Mouse (Mus musculus): ENCODE measurements at regions not wholly inside any gene's neighbourhood (a gene's known extent, or its start where the extent isn't known, plus 50 kb on each side); places are given as distances from the start of the nearest gene placed in this dataset.

- H3K79me2 ChIP-seq (ENCODE audit: control insufficient read depth, insufficient read depth, low read length, poor library complexity): no peaks in the 10 kb centered on the region
- no peaks in the 10 kb centered on the region for H3K27me3 ChIP-seq (ENCODE audit: control insufficient read depth in 1 of 2, insufficient read depth in 2 of 2, low read length in 2 of 2)
- no peak overlapping the region for H3K27ac ChIP-seq (ENCODE audit: control insufficient read depth, low read depth, low read length)
- no peak overlapping the region for H3K4me3 ChIP-seq (ENCODE audit: control insufficient read depth in 1 of 2, insufficient read depth in 1 of 2, low read depth in 2 of 2, low read length in 2 of 2)
- peaks cover 0 to 2% of the 10 kb centered on the region in 2 experiments; a peak in 2 of 4 replicates for H3K36me3 ChIP-seq (ENCODE audit: control insufficient read depth in 1 of 2, insufficient read depth in 2 of 2, low read length in 2 of 2)
- no peaks in the 10 kb centered on the region for H3K9me3 ChIP-seq (replicated peaks; ENCODE audit: insufficient read depth, low read length)
- TF ChIP-seq MYB (IDR thresholded peaks at IDR 0.05; ENCODE audit: low read depth, low read length) (no peak), TAL1 (IDR thresholded peaks at IDR 0.05; ENCODE audit: low read length) (peak; percentile 48), GATA1 (IDR thresholded peaks at IDR 0.05; ENCODE audit: low read depth, low read length) (peak; percentile 18; the same call in 1 of the 2 replicates), ZKSCAN1 (IDR thresholded peaks at IDR 0.05; ENCODE audit: low read depth, low read length) (peak; percentile 94)
- no peak for DNase-seq (ENCODE audit: low read depth, low spot score)
- H3K4me1 ChIP-seq (ENCODE audit: control insufficient read depth in 1 of 2, insufficient read depth in 2 of 2, low read length in 2 of 2): peaks cover 3 to 20% of the 10 kb centered on the region in 2 experiments; a peak in 3 of 4 replicates
- no peak overlapping the region for H3K9ac ChIP-seq (ENCODE audit: control insufficient read depth, low read depth, low read length, poor library complexity, severe bottlenecking)
Measured at GRCm38 (mm10) chr2:30721048-30721461, 82.4 kb downstream of the 1700001O22Rik start.

- DNase-seq (ENCODE audit: low read depth, low spot score): no peak
- Histone ChIP-seq H3K9me3 (replicated peaks; ENCODE audit: insufficient read depth, low read length) (no peaks in the 10 kb centered on the region), H3K4me1 (ENCODE audit: control insufficient read depth in 1 of 2, insufficient read depth in 2 of 2, low read length in 2 of 2) (peaks cover 3 to 24% of the 10 kb centered on the region in 2 experiments; a peak in 3 of 4 replicates), H3K79me2 (ENCODE audit: control insufficient read depth, insufficient read depth, low read length, poor library complexity) (no peaks in the 10 kb centered on the region), H3K9ac (ENCODE audit: control insufficient read depth, low read depth, low read length, poor library complexity, severe bottlenecking) (no peak overlapping the region), H3K4me3 (ENCODE audit: control insufficient read depth in 1 of 2, insufficient read depth in 1 of 2, low read depth in 2 of 2, low read length in 2 of 2) (no peak overlapping the region), H3K36me3 (ENCODE audit: control insufficient read depth in 1 of 2, insufficient read depth in 2 of 2, low read length in 2 of 2) (peaks cover 0 to 2% of the 10 kb centered on the region in 2 experiments; a peak in 2 of 4 replicates), H3K27ac (ENCODE audit: control insufficient read depth, low read depth, low read length) (no peak overlapping the region), H3K27me3 (ENCODE audit: control insufficient read depth in 1 of 2, insufficient read depth in 2 of 2, low read length in 2 of 2) (no peaks in the 10 kb centered on the region)
- TF ChIP-seq USF2 (IDR thresholded peaks at IDR 0.05; ENCODE audit: borderline replicate concordance in 1 of 2, insufficient read depth in 1 of 2, low read depth in 1 of 2, low read length in 2 of 2): no peak
- no peak for TF ChIP-seq EP300 (IDR thresholded peaks at IDR 0.05; ENCODE audit: low read depth in 1 of 2, low read length in 2 of 2)
- no peak for TF ChIP-seq ELF1 (IDR thresholded peaks at IDR 0.05; ENCODE audit: low read depth, low read length)
- no peak for TF ChIP-seq RAD21 (IDR thresholded peaks at IDR 0.05; ENCODE audit: low read depth, low read length)
- TF ChIP-seq E2F4 (IDR thresholded peaks at IDR 0.05; ENCODE audit: borderline replicate concordance, low read depth, low read length): no peak
- no peak for TF ChIP-seq MEF2A (IDR thresholded peaks at IDR 0.05; ENCODE audit: extremely low read depth, insufficient replicate concordance, low read depth, low read length, poor library complexity, severe bottlenecking)
- no peak for TF ChIP-seq GATA1 (IDR thresholded peaks at IDR 0.05; ENCODE audit: low read depth, low read length)
- no peak for TF ChIP-seq SMC3 (IDR thresholded peaks at IDR 0.05; ENCODE audit: low read depth, low read length)
- TF ChIP-seq CHD2 (IDR thresholded peaks at IDR 0.05; ENCODE audit: low read length): no peak
- TF ChIP-seq MAX (IDR thresholded peaks at IDR 0.05; ENCODE audit: low read length): no peak
- no peak for TF ChIP-seq POLR2AphosphoS5 (IDR thresholded peaks at IDR 0.05; ENCODE audit: borderline replicate concordance, low read depth, low read length)
- TF ChIP-seq POLR2A (IDR thresholded peaks at IDR 0.05; ENCODE audit: control insufficient read depth in 1 of 2, insufficient read depth in 1 of 2, low read depth in 1 of 2, low read length in 2 of 2, poor library complexity in 1 of 2): no peak
- TF ChIP-seq MYB (IDR thresholded peaks at IDR 0.05; ENCODE audit: low read depth, low read length): no peak
Measured at GRCm38 (mm10) chr2:30720291-30720690, 83.2 kb downstream of the 1700001O22Rik start.
